Mouse (Mus musculus): Measurements from ENCODE around the gene Anp32a. TPM values are rescaled to one million over a fixed set of nuclear protein-coding genes. Genes with fewer than 3 reads are reported as not detected.

Anp32a gene
- total RNA-seq, 1 experiment from 2014 or later = 883 TPM

GRCm38 (mm10) chr9:62365326-62366080, 24.4 kb downstream of the Anp32a start:
- ATAC-seq (replicated peaks; ENCODE audit: insufficient number of reproducible peaks, low FRiP score, low TSS enrichment, poor library complexity, severe bottlenecking) = no peak

- ATAC-seq (replicated peaks; ENCODE audit: insufficient number of reproducible peaks, low FRiP score, low TSS enrichment, poor library complexity, severe bottlenecking) = peak; percentile 39; the same call in 1 of the 2 replicates
Observed at GRCm38 (mm10) chr9:62366478-62367458, 25.7 kb downstream of the Anp32a start.

GRCm38 (mm10) chr9:62367510-62368071, 26.5 kb downstream of the Anp32a start:
- ATAC-seq (replicated peaks; ENCODE audit: insufficient number of reproducible peaks, low FRiP score, low TSS enrichment, poor library complexity, severe bottlenecking) = no peak

- no peak for ATAC-seq (replicated peaks; ENCODE audit: insufficient number of reproducible peaks, low FRiP score, low TSS enrichment, poor library complexity, severe bottlenecking)
Observed at GRCm38 (mm10) chr9:62368256-62368905, 27.3 kb downstream of the Anp32a start.

GRCm38 (mm10) chr9:62369172-62369571, 28.1 kb downstream of the Anp32a start:
- no peak for ATAC-seq (replicated peaks; ENCODE audit: insufficient number of reproducible peaks, low FRiP score, low TSS enrichment, poor library complexity, severe bottlenecking)

GRCm38 (mm10) chr9:62370186-62370585, 29.1 kb downstream of the Anp32a start:
- no peak for ATAC-seq (replicated peaks; ENCODE audit: insufficient number of reproducible peaks, low FRiP score, low TSS enrichment, poor library complexity, severe bottlenecking)

- ATAC-seq (replicated peaks; ENCODE audit: insufficient number of reproducible peaks, low FRiP score, low TSS enrichment, poor library complexity, severe bottlenecking) = no peak
Observed at GRCm38 (mm10) chr9:62370648-62371280, 29.7 kb downstream of the Anp32a start.

- no peak for ATAC-seq (replicated peaks; ENCODE audit: insufficient number of reproducible peaks, low FRiP score, low TSS enrichment, poor library complexity, severe bottlenecking)
Observed at GRCm38 (mm10) chr9:62371745-62372555, 30.9 kb downstream of the Anp32a start.

GRCm38 (mm10) chr9:62372556-62373221, 31.6 kb downstream of the Anp32a start:
- ATAC-seq (replicated peaks; ENCODE audit: insufficient number of reproducible peaks, low FRiP score, low TSS enrichment, poor library complexity, severe bottlenecking) = no peak

- ATAC-seq (replicated peaks; ENCODE audit: insufficient number of reproducible peaks, low FRiP score, low TSS enrichment, poor library complexity, severe bottlenecking) = peak; percentile 40
Observed at GRCm38 (mm10) chr9:62373222-62374123, 32.4 kb downstream of the Anp32a start.

GRCm38 (mm10) chr9:62374276-62374675, 33.2 kb downstream of the Anp32a start:
- no peak for ATAC-seq (replicated peaks; ENCODE audit: insufficient number of reproducible peaks, low FRiP score, low TSS enrichment, poor library complexity, severe bottlenecking)

GRCm38 (mm10) chr9:62377897-62378296, 36.8 kb downstream of the Anp32a start:
- ATAC-seq (replicated peaks; ENCODE audit: insufficient number of reproducible peaks, low FRiP score, low TSS enrichment, poor library complexity, severe bottlenecking) = no peak

GRCm38 (mm10) chr9:62380351-62380750, 39.3 kb downstream of the Anp32a start:
- ATAC-seq (replicated peaks; ENCODE audit: insufficient number of reproducible peaks, low FRiP score, low TSS enrichment, poor library complexity, severe bottlenecking) = no peak

GRCm38 (mm10) chr9:62381402-62381913, 40.4 kb downstream of the Anp32a start:
- ATAC-seq (replicated peaks; ENCODE audit: insufficient number of reproducible peaks, low FRiP score, low TSS enrichment, poor library complexity, severe bottlenecking) = no peak

GRCm38 (mm10) chr9:62382519-62383084, 41.5 kb downstream of the Anp32a start:
- ATAC-seq (replicated peaks; ENCODE audit: insufficient number of reproducible peaks, low FRiP score, low TSS enrichment, poor library complexity, severe bottlenecking) = no peak

- ATAC-seq (replicated peaks; ENCODE audit: insufficient number of reproducible peaks, low FRiP score, low TSS enrichment, poor library complexity, severe bottlenecking) = no peak
Observed at GRCm38 (mm10) chr9:62385062-62385461, 44.0 kb downstream of the Anp32a start.
